Mouse (Mus musculus) neural tube, embryonic 11.5 days (tissue): ENCODE data around the gene Tollip. TPM values are rescaled to one million over a fixed set of nuclear protein-coding genes. Genes with fewer than 3 reads are reported as not detected.

Source experiments
- ATAC-seq: fragments of 200-750 bp; cut with Nextera tagmentation; 2 replicates; pipeline ENCODE4 v1.8.0; 2017; ENCODE audit warnings: moderate number of reproducible peaks, mild to moderate bottlenecking, moderate TSS enrichment, moderate library complexity; ENCODE audit not compliant: insufficient read depth, low FRiP score, low TSS enrichment
- DNase-seq: peaks from one replicate; pipeline ENCODE4 v3.0.0-alpha.2; 2015; ENCODE audit warnings: low spot score
- H3K27ac ChIP-seq: fragments of 300-500 bp; sonication (generic); 2 replicates; pipeline ENCODE4 v1.5.1; 2014; ENCODE audit warnings: low read depth, mild to moderate bottlenecking, low read length
- H3K27me3 ChIP-seq: fragments of 300-500 bp; sonication (generic); 2 replicates; pipeline ENCODE4 v1.6.1; 2014; ENCODE audit warnings: mild to moderate bottlenecking, low read length, mixed read lengths; ENCODE audit not compliant: control insufficient read depth, insufficient read depth
- H3K36me3 ChIP-seq: fragments of 300-500 bp; sonication (generic); 2 replicates; pipeline ENCODE4 v1.6.1; 2014; ENCODE audit warnings: mild to moderate bottlenecking, low read length, moderate library complexity, mixed read lengths; ENCODE audit not compliant: control insufficient read depth, insufficient read depth
- H3K4me1 ChIP-seq: fragments of 300-500 bp; sonication (generic); 2 replicates; pipeline ENCODE4 v1.6.1; 2014; ENCODE audit warnings: low read length, mixed read lengths; ENCODE audit not compliant: control insufficient read depth, insufficient read depth
- H3K4me2 ChIP-seq: fragments of 300-500 bp; sonication (generic); 2 replicates; pipeline ENCODE4 v1.6.1; 2014; ENCODE audit warnings: low read depth, mild to moderate bottlenecking, moderate library complexity
- H3K4me3 ChIP-seq: fragments of 300-500 bp; sonication (generic); 2 replicates; pipeline ENCODE4 v1.5.1; 2014; ENCODE audit warnings: low read depth, low read length
- H3K9ac ChIP-seq: fragments of 300-500 bp; sonication (generic); 2 replicates; pipeline ENCODE4 v1.6.1; 2014; ENCODE audit warnings: mild to moderate bottlenecking, low read length
- H3K9me3 ChIP-seq: fragments of 300-500 bp; sonication (generic); 2 replicates; pipeline ENCODE4 v1.6.1; 2016; ENCODE audit warnings: low read length; ENCODE audit not compliant: control insufficient read depth
- WGBS: fragments of 180-500 bp; shearing (Covaris S2); extraction: QIAGEN DNeasy Blood & Tissue Kit; methylation state at CpG from one replicate; pipeline ENCODE4 v1.1.7; 2014; 5-methylcytosine and 5-hydroxymethylcytosine counted together
- polyA plus RNA-seq: library from polyadenylated mRNA; unstranded; fragments of >200 nt; fragmentation: Nextera tagmentation; extraction: Ambion mirVana; gene quantifications from 2 replicates; pipeline ENCODE4 v1.2.1, GENCODE M21; 2014

Tollip gene
- polyA plus RNA-seq, 1 experiment from 2014 or later = 74.9 TPM

DNA sequence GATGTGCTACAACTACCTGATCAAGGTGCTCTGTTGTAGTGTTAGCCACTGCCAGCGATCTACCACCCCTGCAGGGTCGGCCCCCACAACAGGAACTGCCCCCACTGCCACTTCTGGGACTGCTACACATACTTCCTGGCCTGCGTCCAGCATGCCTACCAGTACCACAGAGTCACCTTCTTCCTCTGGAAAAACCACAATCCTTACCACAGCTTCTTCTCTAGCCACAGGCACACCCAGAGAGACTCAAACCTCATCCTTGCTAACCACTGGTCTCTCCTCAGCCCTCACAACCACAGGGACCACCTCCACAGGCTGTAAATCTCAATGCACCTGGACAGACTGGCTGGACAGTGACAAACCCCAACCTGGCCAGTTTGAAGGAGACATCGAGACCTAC is 57.3 kb downstream of the Tollip start:
- no peaks in the 10 kb centered on the region for H3K36me3 ChIP-seq
- no peak overlapping the region for H3K27ac ChIP-seq
- no peak for DNase-seq
- no peaks in the 10 kb centered on the region for H3K9me3 ChIP-seq
- 87% methylated on average over 4 of the region's 4 CpGs for WGBS
- H3K9ac ChIP-seq = no peak overlapping the region
- no peaks in the 10 kb centered on the region for H3K27me3 ChIP-seq
- no peaks in the 10 kb centered on the region for H3K4me1 ChIP-seq
- no peak overlapping the region for H3K4me2 ChIP-seq
- no peak for ATAC-seq
- no peak overlapping the region for H3K4me3 ChIP-seq

DNA sequence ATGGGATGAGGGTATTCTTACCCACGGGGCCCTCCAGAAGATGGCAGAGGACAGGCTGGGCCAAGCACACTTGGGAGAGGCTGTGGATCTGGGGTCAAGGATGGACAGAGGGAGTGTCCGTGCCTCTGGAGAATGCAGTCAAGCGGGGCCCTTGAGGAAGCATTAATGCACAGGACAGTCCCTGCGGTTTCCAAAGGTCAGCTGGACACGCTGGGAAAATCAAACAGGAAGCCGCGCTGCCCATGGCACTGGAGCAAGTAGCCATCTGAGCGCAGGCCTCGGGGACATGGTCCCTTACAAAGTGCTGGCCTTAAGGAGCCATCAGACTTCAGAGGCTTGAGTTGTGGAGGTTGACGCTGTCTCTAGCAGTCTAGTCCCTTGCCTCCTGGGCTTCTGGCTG is 78.0 kb downstream of the Tollip start:
- ATAC-seq (no peak), DNase-seq (no peak)
- Histone ChIP-seq H3K4me2 (no peak overlapping the region), H3K4me3 (no peak overlapping the region), H3K36me3 (no peaks in the 10 kb centered on the region), H3K27me3 (no peaks in the 10 kb centered on the region), H3K9me3 (no peaks in the 10 kb centered on the region), H3K9ac (no peak overlapping the region), H3K4me1 (no peaks in the 10 kb centered on the region), H3K27ac (no peak overlapping the region)
- 89% methylated on average over 10 of the region's 10 CpGs for WGBS

DNA sequence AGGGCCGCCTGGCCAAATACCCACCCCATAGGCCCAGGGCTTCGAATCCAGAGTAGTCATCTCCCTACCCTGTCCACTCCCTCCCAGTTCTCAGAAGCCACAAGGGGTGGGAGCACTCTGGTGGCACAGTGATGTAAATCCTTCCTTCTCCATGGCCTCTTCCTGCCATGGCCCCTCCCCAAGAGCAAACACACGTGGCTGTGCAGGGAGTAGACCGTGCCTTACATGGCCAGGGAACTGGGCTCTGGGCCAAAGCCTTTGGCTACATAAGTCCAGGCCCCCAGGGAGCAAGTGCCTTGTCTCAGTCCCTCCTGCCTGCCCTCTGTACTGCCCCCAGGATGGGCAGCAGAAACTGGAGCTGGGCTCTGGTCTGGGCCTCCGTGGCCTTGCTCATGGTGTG is 79.5 kb downstream of the Tollip start, which contains the start of gene Muc5b:
TSS of gene Muc5b (plus strand) at position 292 of the 400 bp plus-strand sequence.
- WGBS = 80% methylated on average over 5 of the region's 5 CpGs
- H3K9ac ChIP-seq = no peak within 1 kb of the TSS

DNA sequence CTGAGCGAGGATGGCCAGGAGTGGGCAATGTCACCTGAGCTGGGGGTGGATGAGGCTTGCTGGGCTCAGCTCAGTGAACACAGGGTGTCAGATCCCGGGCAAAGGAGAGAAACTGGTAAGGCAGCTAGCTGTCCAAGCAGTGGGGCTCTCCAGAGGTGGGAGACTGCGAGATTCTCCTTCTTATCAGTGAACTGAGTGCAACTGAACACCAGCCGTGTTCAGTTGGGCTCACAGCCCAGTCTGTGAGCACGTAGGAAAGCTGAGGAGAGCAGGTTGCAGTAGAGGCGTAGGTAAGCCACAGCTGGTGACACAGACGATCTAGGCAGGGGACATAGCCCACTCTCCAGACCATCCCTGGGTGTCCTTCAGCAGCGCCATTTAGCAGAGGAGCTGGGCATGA is 81.9 kb downstream of the Tollip start:
- Histone ChIP-seq H3K27me3 (no peaks in the 10 kb centered on the region), H3K27ac (no peak overlapping the region), H3K4me1 (no peaks in the 10 kb centered on the region), H3K9ac (no peak overlapping the region), H3K4me3 (no peak overlapping the region), H3K4me2 (no peak overlapping the region), H3K36me3 (no peaks in the 10 kb centered on the region), H3K9me3 (no peaks in the 10 kb centered on the region)
- DNase-seq (no peak), ATAC-seq (no peak)
- WGBS = 83% methylated on average over 8 of the region's 8 CpGs

More for the DNA sequence above, 79.5 kb downstream of the Tollip start, which contains the start of gene Muc5b:
- Histone ChIP-seq H3K4me1 (no peaks in the 10 kb centered on the region), H3K4me3 (no peak within 1 kb of the TSS), H3K27ac (no peak within 1 kb of the TSS), H3K36me3 (no peaks in the 10 kb centered on the region), H3K27me3 (no peaks in the 10 kb centered on the region), H3K9me3 (no peaks in the 10 kb centered on the region), H3K4me2 (no peak within 1 kb of the TSS)
- ATAC-seq = no peak
- no peak for DNase-seq

DNA sequence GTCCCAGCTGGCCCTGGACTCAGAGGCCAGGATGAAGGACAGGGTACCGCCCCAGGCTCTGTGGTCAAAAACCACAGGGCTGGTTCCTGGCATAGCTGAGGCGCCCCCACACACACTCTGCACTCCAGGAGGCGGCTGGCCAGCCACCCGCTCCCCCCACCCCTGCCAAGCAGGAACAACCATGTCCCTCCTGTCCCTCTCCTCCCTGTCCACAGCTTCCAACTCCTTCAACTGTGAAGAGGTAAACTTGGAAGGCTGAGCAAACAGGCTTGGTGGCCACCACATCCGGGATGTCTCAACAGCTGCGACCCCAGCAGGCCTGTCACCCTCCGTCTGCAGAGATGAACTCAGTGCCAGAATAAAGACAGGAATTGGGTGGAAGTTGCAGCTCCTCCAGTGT is 82.4 kb downstream of the Tollip start:
- H3K4me3 ChIP-seq = no peak overlapping the region
- H3K9me3 ChIP-seq = no peaks in the 10 kb centered on the region
- no peaks in the 10 kb centered on the region for H3K36me3 ChIP-seq
- H3K9ac ChIP-seq = no peak overlapping the region
- no peak overlapping the region for H3K27ac ChIP-seq
- no peaks in the 10 kb centered on the region for H3K27me3 ChIP-seq
- ATAC-seq = no peak
- 85% methylated on average over 7 of the region's 7 CpGs for WGBS
- no peaks in the 10 kb centered on the region for H3K4me1 ChIP-seq
- no peak overlapping the region for H3K4me2 ChIP-seq
- no peak for DNase-seq

Other genes with a start within 250 kb of the Tollip start
- gene Muc2, start 228.2 kb downstream of the Tollip start, polyA plus RNA-seq = 0.54 TPM in 1 of 2 replicates, not detected in the other
- not detected in 2 replicates for gene Muc5ac, start 129.5 kb downstream of the Tollip start, polyA plus RNA-seq
- not detected in 2 replicates for gene Muc5b, start 79.4 kb downstream of the Tollip start, polyA plus RNA-seq
- gene Brsk2, start 31.2 kb upstream of the Tollip start, polyA plus RNA-seq = 10.4 and 13.7 TPM in 2 replicates
- gene Mob2, start 142.6 kb upstream of the Tollip start, polyA plus RNA-seq = 58.0 and 64.0 TPM in 2 replicates
- gene Dusp8, start 177.3 kb upstream of the Tollip start, polyA plus RNA-seq = 24.3 and 27.6 TPM in 2 replicates
- not detected in 2 replicates for gene Gm45618, start 202.2 kb upstream of the Tollip start, polyA plus RNA-seq
- gene Gm39115, start 217.5 kb upstream of the Tollip start, polyA plus RNA-seq = not detected in 2 replicates
- gene Gm45337, start 226.1 kb upstream of the Tollip start, polyA plus RNA-seq = not detected in 2 replicates
- not detected in 2 replicates for gene Gm29735, start 238.6 kb upstream of the Tollip start, polyA plus RNA-seq
- not detected in 2 replicates for gene Gm4553, start 247.2 kb upstream of the Tollip start, polyA plus RNA-seq